Mouse (Mus musculus) bone marrow, adult 2 months (tissue): ENCODE measurements around the gene Fsd2.

Experiments used
- CTCF ChIP-seq: fragments of 200-500 bp; IDR thresholded peaks from 2 replicates; pipeline ENCODE4 v1.5.1; 2011; ENCODE audit warnings: low read length, control low read depth; ENCODE audit not compliant: control insufficient read depth, insufficient read depth
- POLR2A ChIP-seq: fragments of 200-500 bp; IDR thresholded peaks from 2 replicates; pipeline ENCODE4 v1.6.1; 2011; ENCODE audit warnings: low read depth, mild to moderate bottlenecking, control low read depth, low read length, borderline replicate concordance; ENCODE audit not compliant: control insufficient read depth

DNA sequence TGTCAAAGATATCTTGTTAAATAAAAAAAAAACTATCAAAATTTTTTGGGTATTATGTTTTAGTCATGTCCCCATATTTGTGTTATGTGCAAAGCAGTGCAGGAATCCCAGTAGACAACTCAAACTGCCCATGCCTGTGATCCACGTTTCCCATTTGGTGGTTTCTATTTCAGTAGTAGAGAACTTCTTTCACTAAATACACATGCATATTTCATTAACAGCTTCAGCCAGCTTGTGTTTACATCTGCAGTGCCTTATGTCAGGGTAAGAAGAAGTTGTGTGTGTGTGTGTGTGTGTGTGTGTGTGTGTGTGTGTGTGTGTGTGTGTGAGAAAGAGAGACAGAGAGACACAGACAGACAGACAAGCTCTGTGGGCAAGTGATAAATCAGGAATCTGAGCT lies 35.3 kb downstream of the Fsd2 start:
- TF ChIP-seq CTCF (no peak), POLR2A (no peak)
